Mouse (Mus musculus) E14TG2a.4 (cell line): ENCODE data around the gene Gfm1.

Experiments used
- CTCF ChIP-seq: conservative IDR thresholded peaks from 2 replicates; pipeline ENCODE4 v1.5.1; 2014; ENCODE audit warnings: low read length
- POU5F1 ChIP-seq: IDR thresholded peaks from 2 replicates; pipeline ENCODE4 v1.6.1; 2014; ENCODE audit warnings: low read length, borderline replicate concordance

GRCm38 (mm10) chr3:67479806-67480205 is 49.9 kb downstream of the Gfm1 start:
- TF ChIP-seq CTCF, result no peak
- TF ChIP-seq POU5F1, result no peak
